Mouse (Mus musculus) liver, adult (tissue): Measurements from ENCODE around the gene Kif11.

Experiments used
- GATA4 ChIP-seq: IDR thresholded peaks from 2 replicates; pipeline ENCODE4 v1.6.1; 2014; ENCODE audit warnings: mild to moderate bottlenecking, low read length; ENCODE audit not compliant: insufficient replicate concordance

Kif11 gene

GRCm38 (mm10) chr19:37455961-37456360, 79.8 kb downstream of the Kif11 start:
- no peak for TF ChIP-seq GATA4

- no peak for TF ChIP-seq GATA4
Measured at GRCm38 (mm10) chr19:37458013-37458412, 81.8 kb downstream of the Kif11 start.

GRCm38 (mm10) chr19:37466403-37466802, 90.2 kb downstream of the Kif11 start:
- TF ChIP-seq GATA4 = no peak

GRCm38 (mm10) chr19:37466978-37467377, 90.8 kb downstream of the Kif11 start:
- TF ChIP-seq GATA4 = no peak

- no peak for TF ChIP-seq GATA4
Measured at GRCm38 (mm10) chr19:37468841-37469566, 92.8 kb downstream of the Kif11 start.
